Mouse (Mus musculus) cerebellum, adult 11-12 months (tissue): ENCODE measurements around the gene Bcl2.

Source experiments
- DNase-seq: peaks from one replicate; pipeline ENCODE4 v3.0.0; 2022

Gene Bcl2

GRCm38 (mm10) chr1:106662486-106662885 lies 51.6 kb downstream of the Bcl2 start:
- no peak for DNase-seq

- DNase-seq, result no peak
Observed at GRCm38 (mm10) chr1:106658293-106658847, 55.7 kb downstream of the Bcl2 start.

- no peak for DNase-seq
Observed at GRCm38 (mm10) chr1:106656207-106656738, 57.8 kb downstream of the Bcl2 start.

GRCm38 (mm10) chr1:106654254-106654653 lies 59.8 kb downstream of the Bcl2 start:
- no peak for DNase-seq

- DNase-seq, result no peak
Observed at GRCm38 (mm10) chr1:106653441-106653860, 60.6 kb downstream of the Bcl2 start.

GRCm38 (mm10) chr1:106651211-106651610 lies 62.9 kb downstream of the Bcl2 start:
- DNase-seq, result no peak

GRCm38 (mm10) chr1:106650427-106650826 lies 63.6 kb downstream of the Bcl2 start:
- no peak for DNase-seq

GRCm38 (mm10) chr1:106647336-106647735 lies 66.7 kb downstream of the Bcl2 start:
- DNase-seq, result no peak

- no peak for DNase-seq
Observed at GRCm38 (mm10) chr1:106644566-106644965, 69.5 kb downstream of the Bcl2 start.

GRCm38 (mm10) chr1:106643527-106643926 lies 70.5 kb downstream of the Bcl2 start:
- DNase-seq, result no peak

- DNase-seq, result no peak
Observed at GRCm38 (mm10) chr1:106640577-106640976, 73.5 kb downstream of the Bcl2 start.

- no peak for DNase-seq
Observed at GRCm38 (mm10) chr1:106637705-106638104, 76.4 kb downstream of the Bcl2 start.

GRCm38 (mm10) chr1:106636714-106637113 lies 77.4 kb downstream of the Bcl2 start:
- no peak for DNase-seq

GRCm38 (mm10) chr1:106633207-106633606 lies 80.9 kb downstream of the Bcl2 start:
- DNase-seq, result no peak

- DNase-seq, result no peak
Observed at GRCm38 (mm10) chr1:106631869-106632463, 82.1 kb downstream of the Bcl2 start.

GRCm38 (mm10) chr1:106630973-106631372 lies 83.1 kb downstream of the Bcl2 start:
- no peak for DNase-seq

- no peak for DNase-seq
Observed at GRCm38 (mm10) chr1:106629931-106630682, 84.0 kb downstream of the Bcl2 start.

- no peak for DNase-seq
Observed at GRCm38 (mm10) chr1:106629470-106629830, 84.6 kb downstream of the Bcl2 start.

GRCm38 (mm10) chr1:106628718-106629469 lies 85.2 kb downstream of the Bcl2 start:
- no peak for DNase-seq

GRCm38 (mm10) chr1:106628279-106628678 lies 85.8 kb downstream of the Bcl2 start:
- DNase-seq, result no peak

- DNase-seq, result no peak
Observed at GRCm38 (mm10) chr1:106627241-106627640, 86.8 kb downstream of the Bcl2 start.

GRCm38 (mm10) chr1:106620174-106620931 lies 93.7 kb downstream of the Bcl2 start:
- no peak for DNase-seq

- DNase-seq, result no peak
Observed at GRCm38 (mm10) chr1:106618814-106619213, 95.3 kb downstream of the Bcl2 start.
